Mouse (Mus musculus) layer of hippocampus, adult 11-12 months (tissue): Measurements from ENCODE around the gene Frmd4b.
"Not testable (repeated sequence)": the region's sequence is repeated elsewhere in the genome, so short reads cannot be mapped to it uniquely, and the experiment has no call there.

Experiments used
- DNase-seq: peaks from one replicate; pipeline ENCODE4 v3.0.0; 2022; ENCODE audit warnings: low spot score

The Frmd4b gene

GRCm38 (mm10) chr6:97472873-97473550 is 144.3 kb downstream of the Frmd4b start:
- no peak for DNase-seq

GRCm38 (mm10) chr6:97463898-97464524 is 153.3 kb downstream of the Frmd4b start:
- DNase-seq, result no peak

GRCm38 (mm10) chr6:97462421-97462820 is 154.9 kb downstream of the Frmd4b start:
- DNase-seq, result peak; percentile 65

GRCm38 (mm10) chr6:97459112-97459511 is 158.2 kb downstream of the Frmd4b start:
- DNase-seq, result no peak

GRCm38 (mm10) chr6:97458358-97458757 is 159.0 kb downstream of the Frmd4b start:
- no peak for DNase-seq

- no peak for DNase-seq
These were observed 159.4 kb downstream of the Frmd4b start for GRCm38 (mm10) chr6:97457954-97458353.

GRCm38 (mm10) chr6:97457210-97457609 is 160.1 kb downstream of the Frmd4b start:
- DNase-seq, result peak; percentile 34

- no peak for DNase-seq
These were observed 165.1 kb downstream of the Frmd4b start for GRCm38 (mm10) chr6:97452223-97452622.

- no peak for DNase-seq
These were observed 167.5 kb downstream of the Frmd4b start for GRCm38 (mm10) chr6:97449806-97450205.

- DNase-seq, result no peak
These were observed 170.3 kb downstream of the Frmd4b start for GRCm38 (mm10) chr6:97447020-97447419.

GRCm38 (mm10) chr6:97444145-97444544 is 173.2 kb downstream of the Frmd4b start:
- DNase-seq, result no peak

GRCm38 (mm10) chr6:97443522-97443921 is 173.8 kb downstream of the Frmd4b start:
- DNase-seq, result no peak

GRCm38 (mm10) chr6:97441357-97441756 is 176.0 kb downstream of the Frmd4b start:
- DNase-seq, result no peak

GRCm38 (mm10) chr6:97438918-97439645 is 178.3 kb downstream of the Frmd4b start:
- DNase-seq, result no peak

GRCm38 (mm10) chr6:97434753-97435152 is 182.6 kb downstream of the Frmd4b start:
- DNase-seq, result peak; percentile 32

GRCm38 (mm10) chr6:97431309-97432004 is 185.9 kb downstream of the Frmd4b start:
- peak; percentile 35 for DNase-seq

GRCm38 (mm10) chr6:97430519-97430918 is 186.8 kb downstream of the Frmd4b start:
- no peak for DNase-seq

GRCm38 (mm10) chr6:97429688-97430343 is 187.5 kb downstream of the Frmd4b start:
- DNase-seq, result no peak

GRCm38 (mm10) chr6:97419771-97420446 is 197.4 kb downstream of the Frmd4b start:
- DNase-seq, result peak; percentile 90

- peak; percentile 65 for DNase-seq
These were observed 200.3 kb downstream of the Frmd4b start for GRCm38 (mm10) chr6:97416972-97417554.

GRCm38 (mm10) chr6:97415578-97415977 is 201.8 kb downstream of the Frmd4b start:
- not testable (repeated sequence) for DNase-seq
